Mouse (Mus musculus): ENCODE measurements around the gene Lmntd2. TPM values are rescaled to one million over a fixed set of nuclear protein-coding genes. Genes with fewer than 3 reads are reported as not detected.
A peak's percentile ranks its signal among the peaks of the same experiment; 100 is the strongest.

Gene Lmntd2
- polyA plus RNA-seq, 1 experiment from 2014 or later, result 0.59 TPM

GRCm38 (mm10) chr7:141164397-141164796 lies 49.5 kb downstream of the Lmntd2 start:
- no peak overlapping the region for H3K4me3 ChIP-seq (replicated peaks)
- DNase-seq, result no peak
- 89% methylated on average over 7 of the region's 7 CpGs for WGBS (ENCODE audit: insufficient replicate concordance)
- no peak overlapping the region for H3K4me2 ChIP-seq
- H3K9ac ChIP-seq, result no peak overlapping the region
- ATAC-seq (ENCODE audit: low read depth), result no peak
- no peaks in the 10 kb centered on the region for H3K27me3 ChIP-seq
- no peak overlapping the region for H3K27ac ChIP-seq
- H3K4me1 ChIP-seq (replicated peaks), result peaks cover 30% of the 10 kb centered on the region
- H3K9me3 ChIP-seq (replicated peaks), result no peaks in the 10 kb centered on the region
- H3K36me3 ChIP-seq, result peaks cover 61% of the 10 kb centered on the region

MicroRNAs encoded within 50 kb of the gene (microRNA counts, 519-probe panel; counts per million panel counts)
- microRNA mmu-miR-210, result 4,369 counts per million, percentile 39 among the panel's probes with 10 or more counts

Small RNAs within 50 kb of the gene (microRNA-seq; reads per million reads assigned to microRNA genes)
- 1,029 reads per million, percentile 76 among the genes with 10 or more reads in this experiment for gene Mir210

Other genes with a start within 250 kb of the Lmntd2 start
- 22.3 and 24.0 TPM in 2 replicates for gene Ifitm1, start 246.9 kb downstream of the Lmntd2 start, polyA plus RNA-seq (2015; fragmentation: Nextera tagmentation; extraction: Ambion mirVana)
- gene Ifitm3, start 203.3 kb downstream of the Lmntd2 start, polyA plus RNA-seq (2015; fragmentation: Nextera tagmentation; extraction: Ambion mirVana), result 53.9 and 61.7 TPM in 2 replicates
- gene Ifitm6, start 196.2 kb downstream of the Lmntd2 start, polyA plus RNA-seq (2015; fragmentation: Nextera tagmentation; extraction: Ambion mirVana), result 2.7 and 2.9 TPM in 2 replicates
- not detected in 2 replicates for gene Gm17387, start 184.9 kb downstream of the Lmntd2 start, polyA plus RNA-seq (2015; fragmentation: Nextera tagmentation; extraction: Ambion mirVana)
- 0.75 and 0.81 TPM in 2 replicates for gene B4galnt4, start 153.0 kb downstream of the Lmntd2 start, polyA plus RNA-seq (2015; fragmentation: Nextera tagmentation; extraction: Ambion mirVana)
- gene Pkp3, start 135.9 kb downstream of the Lmntd2 start, polyA plus RNA-seq (2015; fragmentation: Nextera tagmentation; extraction: Ambion mirVana), result 0.70 and 0.71 TPM in 2 replicates
- 16.5 and 16.9 TPM in 2 replicates for gene Sigirr, start 113.5 kb downstream of the Lmntd2 start, polyA plus RNA-seq (2015; fragmentation: Nextera tagmentation; extraction: Ambion mirVana)
- gene Ano9, start 96.3 kb downstream of the Lmntd2 start, polyA plus RNA-seq (2015; fragmentation: Nextera tagmentation; extraction: Ambion mirVana), result 0.12 and 0.20 TPM in 2 replicates
- gene Ptdss2, start 91.7 kb downstream of the Lmntd2 start, polyA plus RNA-seq (2015; fragmentation: Nextera tagmentation; extraction: Ambion mirVana), result 138 and 147 TPM in 2 replicates
- gene Rnh1, start 41.2 kb downstream of the Lmntd2 start, polyA plus RNA-seq (2015; fragmentation: Nextera tagmentation; extraction: Ambion mirVana), result 55.0 and 58.0 TPM in 2 replicates
- gene Hras, start 20.1 kb downstream of the Lmntd2 start, polyA plus RNA-seq (2015; fragmentation: Nextera tagmentation; extraction: Ambion mirVana), result 91.5 and 104 TPM in 2 replicates
- gene Lrrc56, start 19.9 kb downstream of the Lmntd2 start, polyA plus RNA-seq (2015; fragmentation: Nextera tagmentation; extraction: Ambion mirVana), result 12.2 and 15.5 TPM in 2 replicates
- 23.9 and 26.7 TPM in 2 replicates for gene Rassf7, start 1.8 kb upstream of the Lmntd2 start, polyA plus RNA-seq (2015; fragmentation: Nextera tagmentation; extraction: Ambion mirVana)
- 32.6 and 34.9 TPM in 2 replicates for gene Phrf1, start 14.7 kb upstream of the Lmntd2 start, polyA plus RNA-seq (2015; fragmentation: Nextera tagmentation; extraction: Ambion mirVana)
- 6.3 and 6.4 TPM in 2 replicates for gene Irf7, start 52.4 kb upstream of the Lmntd2 start, polyA plus RNA-seq (2015; fragmentation: Nextera tagmentation; extraction: Ambion mirVana)
- 0.10 and 0.32 TPM in 2 replicates for gene Cdhr5, start 62.7 kb upstream of the Lmntd2 start, polyA plus RNA-seq (2015; fragmentation: Nextera tagmentation; extraction: Ambion mirVana)
- gene Sct, start 65.1 kb upstream of the Lmntd2 start, polyA plus RNA-seq (2015; fragmentation: Nextera tagmentation; extraction: Ambion mirVana), result 0.22 TPM in 1 of 2 replicates, not detected in the other
- 0.03 TPM in 1 of 2 replicates, not detected in the other for gene Drd4, start 77.9 kb upstream of the Lmntd2 start, polyA plus RNA-seq (2015; fragmentation: Nextera tagmentation; extraction: Ambion mirVana)
- gene Deaf1, start 113.6 kb upstream of the Lmntd2 start, polyA plus RNA-seq (2015; fragmentation: Nextera tagmentation; extraction: Ambion mirVana), result 16.3 and 17.1 TPM in 2 replicates
- gene Tmem80, start 113.7 kb upstream of the Lmntd2 start, polyA plus RNA-seq (2015; fragmentation: Nextera tagmentation; extraction: Ambion mirVana), result 18.2 and 19.6 TPM in 2 replicates
- 5.1 and 6.6 TPM in 2 replicates for gene Eps8l2, start 124.8 kb upstream of the Lmntd2 start, polyA plus RNA-seq (2015; fragmentation: Nextera tagmentation; extraction: Ambion mirVana)
- 518 and 542 TPM in 2 replicates for gene Taldo1, start 178.1 kb upstream of the Lmntd2 start, polyA plus RNA-seq (2015; fragmentation: Nextera tagmentation; extraction: Ambion mirVana)
- gene Gatd1, start 200.1 kb upstream of the Lmntd2 start, polyA plus RNA-seq (2015; fragmentation: Nextera tagmentation; extraction: Ambion mirVana), result 18.1 and 18.3 TPM in 2 replicates
- gene Cend1, start 215.4 kb upstream of the Lmntd2 start, polyA plus RNA-seq (2015; fragmentation: Nextera tagmentation; extraction: Ambion mirVana), result 0.10 and 0.14 TPM in 2 replicates
- 16.6 and 20.4 TPM in 2 replicates for gene Slc25a22, start 223.8 kb upstream of the Lmntd2 start, polyA plus RNA-seq (2015; fragmentation: Nextera tagmentation; extraction: Ambion mirVana)
- gene Pidd1, start 229.9 kb upstream of the Lmntd2 start, polyA plus RNA-seq (2015; fragmentation: Nextera tagmentation; extraction: Ambion mirVana), result 10.9 and 11.4 TPM in 2 replicates
- gene Rplp2, start 233.3 kb upstream of the Lmntd2 start, polyA plus RNA-seq (2015; fragmentation: Nextera tagmentation; extraction: Ambion mirVana), result 1,223 and 1,240 TPM in 2 replicates
- gene Pnpla2, start 241.1 kb upstream of the Lmntd2 start, polyA plus RNA-seq (2015; fragmentation: Nextera tagmentation; extraction: Ambion mirVana), result 11.9 and 13.8 TPM in 2 replicates
- gene Cracr2b, start 247.0 kb upstream of the Lmntd2 start, polyA plus RNA-seq (2015; fragmentation: Nextera tagmentation; extraction: Ambion mirVana), result 3.6 and 4.0 TPM in 2 replicates

Data from liver, embryonic 13.5 days (tissue).